Comparison of ENCODE assay signal across 12 mouse cellular contexts in genomic region chr2:130013646-130014045, GRCm38 (mm10). TPM values are rescaled to one million over a fixed set of nuclear protein-coding genes. Genes with fewer than 3 reads are reported as not detected.
"Had no signal": no experiment of that assay in that cellular context is flagged by ENCODE, and none has a peak within 500 bp of the region (broad histone marks: within the 10 kb centered on the region; RNA-seq: fewer than 3 reads in every experiment).

No protein-coding gene starts in this region.

- DNase-seq: lung, adult 18-20 months; lung, embryonic 14.5 days; lung, postnatal 10 days; lung, postnatal 4 days; right cerebral cortex, adult 18-20 months; right cerebral cortex, postnatal 25 days; right cerebral cortex, postnatal 4 days; spleen, adult 18-20 months; thymus, adult 18-20 months; thymus, postnatal 14 days; thymus, postnatal 36 days had no signal

RNA-seq across cellular contexts. Expression of gene Tgm3, which starts 1.5 kb away (rescaled TPM):
- total RNA-seq: megakaryocyte-erythroid progenitor cell, adult 5-6 weeks had no signal
